Mouse (Mus musculus): Measurements from ENCODE around the gene Odf2l.

Odf2l gene

DNA sequence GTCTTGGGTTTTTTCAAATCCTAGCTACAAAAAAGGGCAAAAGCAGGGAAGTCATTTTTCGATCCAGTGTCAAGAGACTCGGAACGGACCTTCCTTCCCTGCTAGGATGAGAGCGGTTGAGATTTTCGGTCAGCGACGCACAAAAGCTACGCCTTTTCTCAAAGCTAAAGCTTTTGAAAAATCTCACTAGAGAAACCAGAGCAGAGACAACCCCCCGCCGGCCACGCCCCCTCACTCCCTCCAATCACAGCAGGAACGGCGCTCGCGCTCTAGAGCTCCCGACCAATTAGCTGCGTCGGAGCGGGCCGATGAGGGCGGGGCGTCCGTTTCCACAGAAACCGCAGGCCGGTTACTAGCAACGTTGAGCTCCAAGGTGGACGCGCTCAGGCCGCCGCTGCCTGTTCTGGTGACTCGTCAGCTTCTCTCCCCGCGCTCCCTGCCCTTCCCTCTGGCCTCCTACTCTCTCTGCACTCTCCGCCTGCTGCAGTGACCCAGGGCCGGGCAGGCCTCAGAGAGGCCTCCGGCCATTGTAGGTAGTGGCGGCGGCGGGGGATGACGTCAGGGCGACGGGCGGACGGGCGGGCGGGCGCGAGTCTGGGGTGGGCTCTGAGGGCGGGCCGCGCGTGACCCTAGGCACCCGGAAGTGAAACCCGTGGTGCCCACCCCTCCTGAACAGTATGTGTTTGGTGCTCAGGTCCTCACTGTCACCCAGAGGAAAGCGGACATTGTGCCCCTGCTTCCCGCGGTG, at the start of gene Odf2l:
Odf2l (plus strand) TSS at position 335 of the 748 bp plus-strand sequence.
- peak; percentile 98 for DNase-seq (ENCODE audit: low read depth)

DNA sequence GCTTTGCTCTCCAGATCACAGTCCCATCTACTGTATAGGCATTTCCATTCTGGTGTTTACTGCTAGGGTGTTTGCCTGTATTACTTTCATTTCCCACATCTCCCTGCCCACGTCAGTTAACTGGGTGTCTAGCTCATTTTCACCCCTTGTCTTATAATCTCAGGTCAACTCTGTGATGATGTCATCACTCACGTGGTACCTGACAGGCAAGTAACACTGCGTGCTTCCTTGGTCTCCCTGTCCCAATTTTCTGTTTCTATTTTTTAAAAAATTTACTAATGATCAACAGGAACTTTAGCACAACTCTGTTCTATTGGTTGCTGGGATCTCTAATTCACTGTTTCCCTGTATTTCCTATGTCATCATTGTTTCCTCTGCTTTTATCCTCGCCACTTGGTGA, 49.4 kb upstream of the Odf2l start:
- DNase-seq (ENCODE audit: low read depth), result no peak

DNA sequence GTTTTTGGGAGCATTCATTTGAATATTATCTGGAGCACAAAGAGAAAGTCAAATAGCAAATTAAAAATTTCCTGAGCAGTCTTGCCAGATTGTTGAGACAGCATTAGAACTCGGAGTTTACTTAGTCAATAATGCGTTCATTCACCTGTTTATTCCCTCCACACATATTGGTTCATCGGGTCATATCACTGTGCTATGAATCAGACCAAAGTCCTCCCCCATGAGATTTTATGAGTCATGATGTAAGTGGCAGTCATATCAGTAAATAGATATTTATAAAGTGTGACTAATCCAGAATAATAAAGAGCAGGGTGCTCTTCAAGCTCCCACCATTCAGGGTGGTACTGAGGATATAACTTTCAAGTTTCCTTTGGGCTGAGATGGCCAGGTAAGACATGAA, 46.0 kb upstream of the Odf2l start:
- no peak for DNase-seq (ENCODE audit: low read depth)

DNA sequence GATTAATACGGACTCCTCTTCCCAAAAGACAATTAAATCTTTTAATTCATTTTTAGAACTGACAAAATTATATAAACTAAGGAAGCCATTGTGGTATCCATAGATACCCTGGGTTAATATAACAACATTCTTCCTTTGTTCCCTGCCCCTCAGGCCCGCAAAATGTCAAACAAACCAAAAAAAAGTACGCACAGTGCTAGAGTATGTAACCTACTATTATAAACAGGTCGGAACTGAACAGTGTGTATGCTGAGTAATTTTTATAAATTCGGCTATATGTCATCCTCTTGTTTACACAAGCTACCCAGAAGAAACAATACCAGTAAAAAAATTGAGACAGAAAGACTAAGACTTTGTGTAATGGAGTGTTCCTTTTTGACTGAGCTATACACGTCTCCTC, 40.0 kb upstream of the Odf2l start:
- DNase-seq (ENCODE audit: low read depth), result no peak

DNA sequence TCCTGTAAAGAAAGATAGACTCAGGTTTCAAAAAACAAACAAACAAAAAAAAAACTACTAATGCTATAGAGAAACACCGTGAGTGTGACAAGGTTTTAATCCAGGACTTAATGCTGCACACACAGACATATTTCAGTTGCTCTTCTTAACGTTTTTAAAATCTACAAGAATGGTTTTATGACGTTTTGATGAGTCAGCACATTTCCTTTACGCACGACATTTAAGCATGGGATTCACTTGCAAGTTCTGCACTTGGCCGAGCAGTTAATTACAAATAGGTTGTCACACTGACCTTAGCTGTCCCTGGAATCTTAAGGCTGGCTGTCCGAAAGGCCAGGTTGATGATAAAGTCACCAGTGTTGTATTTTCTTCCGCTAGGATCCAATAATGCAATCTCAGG, 37.5 kb upstream of the Odf2l start:
- no peak for DNase-seq (ENCODE audit: low read depth)

DNA sequence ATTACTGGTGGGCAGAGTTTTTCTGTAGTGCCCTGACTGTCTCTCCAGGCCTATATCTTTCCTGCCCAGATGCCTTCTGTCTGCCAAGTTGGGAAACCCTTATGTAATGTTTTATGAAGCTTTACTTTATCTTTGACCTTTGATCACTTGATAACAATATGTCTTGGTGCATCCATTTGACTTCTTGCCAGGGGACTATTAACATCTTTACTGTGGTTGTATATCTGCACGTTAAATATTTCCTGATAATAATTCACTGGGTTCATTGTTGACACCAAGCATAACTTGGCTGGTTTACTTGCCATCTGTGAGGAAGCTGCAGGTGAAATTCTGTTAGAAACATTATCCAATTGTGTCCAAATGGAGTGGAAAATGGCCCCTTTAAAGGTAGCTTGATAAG, 35.3 kb upstream of the Odf2l start:
- DNase-seq (ENCODE audit: low read depth), result no peak

DNA sequence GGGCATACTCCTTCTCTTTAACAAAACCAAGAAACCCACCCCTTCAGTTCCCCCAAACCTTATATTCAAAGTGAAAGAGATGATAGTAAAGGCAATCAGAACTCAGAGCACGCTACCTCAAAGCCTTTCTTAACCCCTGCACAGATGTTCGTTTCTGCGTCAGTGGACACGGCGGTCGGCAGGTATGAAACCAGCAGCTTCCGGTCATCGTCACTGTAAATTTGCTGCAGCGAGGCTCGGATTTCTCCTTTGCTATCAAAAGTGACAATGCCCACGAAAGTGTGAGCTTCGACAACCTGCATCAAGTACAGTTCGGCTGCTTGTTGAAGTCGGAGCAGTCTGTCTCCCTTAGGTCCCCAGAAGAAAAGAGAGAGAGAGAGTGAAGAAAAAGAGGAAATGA, 32.2 kb upstream of the Odf2l start:
- DNase-seq (ENCODE audit: low read depth), result no peak

DNA sequence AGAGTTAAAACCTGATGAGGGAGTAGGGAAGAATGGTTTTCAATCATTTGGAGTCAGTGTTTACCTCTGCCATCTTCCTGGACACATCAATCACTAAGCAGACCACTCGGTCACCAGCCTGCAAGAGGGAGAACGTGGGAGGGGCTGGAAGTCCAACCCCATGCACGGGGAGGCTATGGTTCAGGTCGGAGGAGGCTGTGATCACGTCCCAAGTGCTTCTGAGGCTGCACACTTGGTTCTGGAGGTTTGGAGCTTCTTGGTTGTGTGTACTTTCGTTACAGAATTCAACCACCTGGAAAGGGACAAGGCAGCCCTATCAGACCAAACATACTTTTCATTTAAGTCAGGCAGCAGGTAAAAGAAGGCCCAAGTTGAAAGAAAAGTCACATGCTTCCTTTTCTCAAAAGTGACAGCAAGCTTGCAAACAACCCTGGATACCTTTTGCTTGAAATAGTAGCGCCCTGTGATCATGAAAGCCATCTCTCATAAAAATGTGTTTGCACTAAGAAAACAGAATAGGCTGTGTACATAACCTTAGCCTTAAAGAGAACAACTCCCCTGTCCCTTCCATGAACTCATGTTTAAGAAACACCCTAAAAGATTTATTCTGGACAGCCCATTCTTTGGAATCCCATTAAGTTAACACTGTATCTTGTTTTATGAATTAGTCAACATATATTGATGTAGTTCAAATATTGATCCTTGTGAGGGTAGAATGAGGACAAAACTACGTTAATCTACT, 30.4 kb upstream of the Odf2l start:
- no peak for DNase-seq (ENCODE audit: low read depth)

DNA sequence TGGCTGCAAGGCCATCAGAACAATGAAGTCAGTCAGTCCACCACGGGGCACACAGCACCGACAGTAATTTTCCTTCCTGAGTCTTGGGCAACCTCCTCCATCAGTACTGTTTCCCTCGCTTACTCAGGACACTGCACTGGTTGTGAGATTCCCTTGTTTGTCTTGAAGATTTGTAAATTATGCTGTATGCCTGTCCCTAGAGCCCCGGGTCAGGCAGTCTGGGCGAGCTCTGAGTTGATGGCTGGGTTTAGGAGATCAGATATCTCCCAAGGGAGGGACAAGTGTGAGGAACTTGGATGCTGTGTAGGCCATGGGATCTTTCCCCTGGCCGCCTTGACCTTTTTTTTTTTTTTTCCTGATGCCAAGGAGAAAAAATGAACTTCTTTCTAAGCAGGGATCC, 19.1 kb upstream of the Odf2l start, which contains the start of gene Clca2:
Clca2 (minus strand) TSS at position 153 of the 400 bp plus-strand sequence.
- DNase-seq (ENCODE audit: low read depth), result no peak

DNA sequence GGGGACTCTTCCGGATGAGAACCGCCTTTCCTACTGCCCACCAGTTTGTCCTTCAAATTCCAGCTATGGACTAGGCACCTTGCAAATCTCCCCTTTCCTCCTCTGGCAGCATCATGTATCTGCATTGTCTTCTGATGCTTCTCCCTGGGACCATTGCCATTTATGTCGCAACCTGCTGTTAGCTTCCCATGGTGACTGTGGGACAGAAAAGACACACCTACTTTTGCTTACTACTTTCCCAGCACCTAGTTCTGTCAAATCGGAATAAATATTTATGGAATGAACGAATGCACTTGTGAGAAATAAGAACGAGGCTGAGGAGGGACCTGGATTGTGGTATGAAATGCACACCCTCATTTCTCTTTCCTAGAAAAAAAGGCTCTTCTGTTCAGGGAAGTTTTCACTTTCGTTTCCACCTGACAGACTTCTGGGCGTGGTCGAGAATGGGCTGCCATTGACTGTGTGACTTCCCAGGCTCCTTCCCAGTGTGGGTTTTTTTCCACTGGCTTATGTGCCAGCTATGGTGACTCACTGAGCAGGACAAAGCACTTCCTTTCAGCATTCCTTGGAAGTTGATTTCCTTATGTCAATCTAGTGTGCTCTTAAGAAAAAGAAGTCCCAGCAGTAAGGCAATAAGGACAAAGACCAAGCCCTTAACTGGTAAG, 16.4 kb upstream of the Odf2l start:
- no peak for DNase-seq (ENCODE audit: low read depth)

DNA sequence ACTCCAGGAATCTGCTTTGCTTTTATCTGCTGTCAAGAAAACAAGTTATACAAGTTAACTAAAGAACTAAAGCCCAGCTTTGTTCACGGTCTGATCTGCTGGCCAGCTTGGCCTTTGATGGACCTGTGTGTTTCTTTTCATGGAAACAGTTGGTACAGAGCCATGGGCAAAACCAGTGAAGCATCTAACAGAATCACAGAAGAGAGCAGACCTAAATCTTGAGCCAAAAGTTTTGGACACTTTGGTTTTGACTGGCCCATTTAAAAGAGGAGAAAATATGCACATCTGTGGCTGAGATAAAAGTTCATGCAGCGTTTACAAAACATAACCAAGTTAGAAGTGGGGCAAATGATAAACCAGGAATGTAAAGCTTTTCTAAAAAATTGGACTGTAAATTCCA, 15.1 kb upstream of the Odf2l start:
- DNase-seq (ENCODE audit: low read depth), result no peak

DNA sequence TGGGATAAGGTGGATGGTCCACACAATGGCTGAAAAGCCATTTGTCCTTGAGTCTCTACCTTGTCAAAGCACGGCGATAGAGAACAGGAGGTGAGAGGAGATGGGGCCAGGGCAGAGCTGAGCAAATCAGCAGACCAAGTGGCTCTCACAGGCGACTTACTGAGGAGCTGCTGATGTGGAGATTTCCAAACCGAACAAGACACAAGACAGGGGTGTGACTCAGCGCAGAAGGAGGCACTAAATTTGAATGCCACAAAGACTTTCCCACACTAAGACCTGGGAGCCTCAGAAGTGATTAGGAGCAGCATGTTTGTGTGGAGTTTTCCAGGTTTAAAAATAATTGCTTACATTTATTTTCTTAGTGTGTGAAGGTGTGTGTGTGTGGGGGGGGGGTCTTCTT, 14.6 kb upstream of the Odf2l start:
- DNase-seq (ENCODE audit: low read depth), result no peak

DNA sequence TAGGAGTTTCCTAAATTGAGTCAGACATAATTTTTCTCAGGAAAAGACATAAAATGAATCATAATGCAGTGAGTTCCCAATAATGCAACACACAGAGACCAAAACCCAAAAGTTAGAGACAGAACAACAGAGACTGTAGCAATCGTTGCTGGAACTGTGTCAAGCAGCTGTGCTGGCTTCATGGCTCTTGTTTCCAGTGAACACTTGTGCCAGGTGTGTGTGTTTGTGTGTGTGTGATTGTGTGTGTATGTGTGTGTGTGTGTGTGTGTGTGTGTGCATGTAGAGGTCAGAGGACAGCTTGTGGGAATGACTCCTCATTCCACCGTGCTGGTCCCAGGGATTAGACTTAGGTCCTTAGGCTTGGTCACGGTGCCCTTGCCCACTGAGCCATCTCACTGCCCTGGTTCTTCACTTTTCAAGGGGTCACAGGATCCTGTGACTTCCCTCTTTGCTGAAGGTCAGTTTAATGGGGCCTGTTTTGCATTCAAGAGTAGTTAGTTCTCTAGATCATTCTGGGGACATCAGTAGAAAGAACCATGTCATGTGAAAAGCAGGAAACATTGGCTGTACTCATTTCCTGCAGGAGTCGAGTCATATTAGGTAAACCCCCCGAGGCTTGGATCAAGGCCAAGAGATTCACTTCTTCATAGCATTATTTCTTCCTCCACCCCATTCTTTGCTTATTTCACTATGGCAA, 13.2 kb upstream of the Odf2l start:
- no peak for DNase-seq (ENCODE audit: low read depth)

DNA sequence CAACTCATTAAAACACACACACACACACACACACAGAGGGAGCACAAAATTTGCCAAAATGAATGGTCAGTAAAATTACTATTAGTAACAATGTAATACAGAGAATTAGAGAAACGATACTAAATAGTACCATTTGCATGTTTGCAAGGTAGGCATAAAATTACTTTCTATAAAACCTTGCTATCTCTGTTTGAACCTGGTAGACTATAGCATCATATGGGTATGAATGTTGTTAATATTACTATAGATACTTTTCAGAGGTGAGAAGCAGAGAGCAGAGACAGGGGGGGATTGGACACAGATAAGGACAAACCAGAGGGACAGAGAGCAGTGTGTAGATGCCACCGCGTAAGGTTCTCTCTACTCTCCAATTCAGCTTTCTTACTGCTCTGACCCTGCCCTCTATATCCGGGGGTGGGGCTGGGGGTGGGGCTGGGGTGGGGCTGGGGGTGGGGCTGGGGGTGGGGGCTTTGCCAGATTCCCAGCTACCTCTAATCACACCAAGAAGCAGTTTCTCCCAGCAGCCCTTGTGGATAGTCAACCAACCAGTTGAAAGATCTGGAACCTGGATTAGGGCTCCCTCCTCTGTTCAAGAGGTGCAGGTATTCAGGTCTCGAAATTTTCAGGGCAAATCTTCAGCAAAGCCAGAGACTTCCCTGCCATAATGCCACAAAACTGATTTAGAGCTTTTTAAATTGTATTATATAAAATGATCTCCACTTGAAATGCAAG, 12.4 kb upstream of the Odf2l start:
- no peak for DNase-seq (ENCODE audit: low read depth)

DNA sequence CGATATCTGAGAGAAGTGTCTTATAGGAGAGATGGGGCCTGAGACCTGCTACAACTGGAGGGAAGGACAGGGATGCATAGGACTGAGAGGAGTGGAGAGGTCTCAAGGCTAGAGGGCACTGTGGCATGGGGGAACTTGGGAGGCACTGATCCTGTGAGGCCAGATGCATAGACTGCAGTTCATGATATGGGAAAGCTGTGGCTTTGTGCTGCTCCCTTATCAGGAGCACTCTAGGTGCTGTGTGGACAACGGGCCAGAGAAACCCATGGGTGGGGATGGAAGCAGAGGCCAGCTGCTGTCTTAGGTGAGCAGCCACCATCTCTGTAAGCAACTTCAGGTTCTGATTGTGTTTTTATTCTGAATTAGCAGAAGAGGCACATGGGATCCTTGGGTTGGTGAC, 3.2 kb upstream of the Odf2l start:
- no peak for DNase-seq (ENCODE audit: low read depth)

DNA sequence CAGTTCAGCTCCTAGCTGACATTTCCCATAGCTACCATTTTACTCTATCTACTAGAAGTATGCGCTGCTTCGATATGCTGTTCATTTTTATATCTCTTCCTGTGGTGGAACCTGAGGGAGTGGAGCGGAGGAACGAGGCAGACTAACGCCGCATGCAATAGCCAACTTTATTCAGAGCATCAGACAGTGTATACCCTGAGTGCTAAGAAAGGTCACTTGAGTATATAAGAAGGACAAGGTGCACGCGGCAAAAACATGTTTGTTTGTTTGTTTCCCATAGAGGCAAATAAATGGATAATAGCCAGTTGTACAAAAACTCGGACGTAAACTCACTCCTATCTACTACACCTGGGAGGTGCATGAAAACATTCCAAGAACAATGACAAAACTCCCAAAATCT, 751 bp upstream of the Odf2l start:
- DNase-seq (ENCODE audit: low read depth), result peak; percentile 6

DNA sequence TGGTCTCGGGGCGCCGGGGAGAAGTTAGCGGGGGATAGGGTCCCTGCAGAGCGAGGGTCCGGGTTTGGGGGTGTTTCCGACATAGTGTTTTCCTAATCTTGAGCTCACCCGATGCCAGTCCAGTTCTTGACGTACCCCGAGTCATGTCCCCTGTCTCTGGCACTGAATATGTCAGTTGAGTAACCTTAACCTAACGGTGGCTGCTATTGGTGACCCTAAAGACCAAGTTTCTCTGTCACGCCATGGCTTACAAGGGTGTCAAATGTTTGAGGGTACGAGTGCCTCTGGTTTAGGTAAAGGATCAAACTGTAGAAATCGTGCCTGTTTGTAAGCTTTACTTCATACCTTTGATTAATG, 592 bp downstream of the Odf2l start:
- no peak for DNase-seq (ENCODE audit: low read depth)

DNA sequence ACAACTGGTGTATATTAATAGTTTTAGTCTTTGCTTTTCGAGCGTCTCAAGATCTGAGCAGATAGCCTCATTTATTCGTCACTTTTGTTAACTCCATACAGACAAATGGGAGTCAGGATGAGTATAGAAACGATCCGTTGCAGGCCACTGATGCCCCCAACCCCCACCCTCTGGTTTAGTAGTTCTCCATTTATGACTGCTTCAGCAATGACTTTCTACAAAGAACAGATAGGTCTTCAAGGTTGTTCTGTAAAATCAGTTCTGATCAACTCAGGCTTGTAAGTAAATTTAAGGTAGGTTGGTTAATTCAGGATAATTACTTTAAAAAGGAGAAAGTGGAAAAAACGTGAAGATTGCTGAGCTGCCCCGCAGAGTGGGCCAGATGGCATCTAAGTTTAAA, 1.0 kb downstream of the Odf2l start:
- DNase-seq (ENCODE audit: low read depth), result no peak

DNA sequence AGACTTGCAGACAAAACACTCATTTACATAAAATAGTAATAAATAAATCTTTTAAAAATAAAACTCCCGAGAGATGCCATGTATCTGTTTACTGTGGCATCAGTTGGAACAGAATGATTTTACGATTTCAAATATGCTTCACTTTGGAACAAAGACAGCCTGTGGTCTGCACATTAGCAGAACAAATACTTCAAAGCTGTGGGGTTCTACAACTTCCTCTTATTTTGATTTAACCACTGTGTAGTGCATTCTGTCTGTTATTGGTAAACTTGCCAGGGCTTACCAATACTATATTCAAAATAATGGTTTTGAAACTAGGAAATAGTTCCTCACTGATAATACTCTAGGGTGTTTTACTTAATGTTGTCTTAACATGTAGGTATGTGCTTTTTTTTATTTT, 8.2 kb downstream of the Odf2l start:
- no peak for DNase-seq (ENCODE audit: low read depth)

DNA sequence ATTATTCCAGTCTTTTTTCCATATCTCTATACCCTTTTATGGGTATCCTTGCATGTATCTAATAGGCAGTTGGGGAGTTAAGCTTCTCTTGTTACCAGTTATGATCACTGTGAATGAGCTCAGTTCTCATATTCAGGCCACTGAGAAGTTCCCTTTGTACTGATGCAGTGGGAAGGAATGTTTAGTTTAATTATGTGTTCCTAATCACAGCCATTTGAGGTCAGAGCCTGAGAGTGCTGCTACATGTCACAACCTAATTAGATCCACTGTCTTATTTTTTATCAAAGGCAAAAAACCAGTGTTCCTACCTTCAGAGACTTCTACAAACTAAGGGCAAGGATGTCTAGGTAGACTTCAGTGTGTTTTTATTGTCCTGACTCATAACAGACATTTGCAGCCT, 11.0 kb downstream of the Odf2l start:
- DNase-seq (ENCODE audit: low read depth), result no peak

DNA sequence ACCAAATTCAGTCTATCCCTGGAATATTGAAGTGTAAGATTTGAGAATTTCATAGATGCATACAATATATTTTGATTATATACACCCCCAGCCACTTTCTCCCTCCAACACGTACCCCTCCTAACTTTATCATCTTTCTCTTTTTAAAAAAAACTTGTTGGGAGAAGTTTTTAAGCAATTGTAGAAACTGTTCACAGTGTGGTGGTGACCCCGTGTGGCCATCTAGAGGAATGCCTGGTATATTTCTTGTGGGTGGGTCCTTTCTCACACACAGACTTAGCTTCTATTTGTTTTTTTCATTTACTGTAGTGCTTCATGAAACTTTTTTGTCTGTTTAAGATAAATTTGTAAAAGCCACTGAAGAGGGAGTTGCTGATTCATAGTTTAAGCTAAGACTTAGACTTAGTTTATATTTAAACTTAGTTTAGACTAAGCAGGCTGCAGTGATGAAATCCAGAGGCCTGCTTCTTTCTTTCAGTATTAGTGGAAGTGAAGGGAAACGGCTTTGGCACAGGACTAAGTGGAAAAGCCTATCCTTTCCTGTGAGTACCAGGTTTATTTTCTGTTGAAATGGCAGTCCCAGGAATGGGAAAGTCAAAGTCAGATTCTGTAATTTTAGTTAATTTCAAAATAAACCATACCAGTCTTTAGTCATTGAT, 13.0 kb downstream of the Odf2l start:
- peak; percentile 65 for DNase-seq (ENCODE audit: low read depth)
